Mouse (Mus musculus) CH12.LX (cell line): ENCODE measurements around the gene Sytl1. TPM values are rescaled to one million over a fixed set of nuclear protein-coding genes. Genes with fewer than 3 reads are reported as not detected.

Experiments
- DNase-seq: peaks from one replicate; pipeline ENCODE4 v3.0.0-alpha.2; 2013; ENCODE audit errors: extremely low read depth
- H3K27ac ChIP-seq: 2 replicates; pipeline ENCODE4 v1.5.1; 2012; ENCODE audit warnings: low read depth, mild to moderate bottlenecking, control low read depth, moderate library complexity; ENCODE audit not compliant: insufficient read depth
- H3K27me3 ChIP-seq: replicated peaks from 2 replicates; pipeline ENCODE3; 2012; ENCODE audit warnings: inconsistent platforms
- H3K36me3 ChIP-seq, 2 experiments: replicated peaks in 1 of 2; 2 replicates each; pipeline versions ENCODE3 to v1.6.1; 2012; ENCODE audit warnings: inconsistent platforms in 1 of 2, low read length in 1 of 2, mild to moderate bottlenecking in 1 of 2, mixed read lengths in 1 of 2, moderate library complexity in 1 of 2; ENCODE audit not compliant: control insufficient read depth in 1 of 2, insufficient read depth in 1 of 2
- H3K4me1 ChIP-seq, 2 experiments: 2 replicates each; pipeline ENCODE4 v1.6.1; 2012; ENCODE audit warnings: inconsistent platforms in 1 of 2, moderate library complexity in 1 of 2; ENCODE audit not compliant: insufficient read depth in 2 of 2, control insufficient read depth in 1 of 2
- H3K4me2 ChIP-seq: 2 replicates; pipeline ENCODE4 v1.6.1; 2012; ENCODE audit warnings: low read depth, mild to moderate bottlenecking, control low read depth; ENCODE audit not compliant: poor library complexity, insufficient read depth, severe bottlenecking
- H3K4me3 ChIP-seq, 3 experiments: fragments of 150-350 bp in 1 of 3; sonication (generic) in 1 of 3; replicated peaks in 1 of 3; 2 replicates each; pipeline versions ENCODE3 to v1.5.1; 2011 to 2012; ENCODE audit warnings: low read depth in 2 of 3, low read length in 2 of 3, mild to moderate bottlenecking in 2 of 3, moderate library complexity in 2 of 3, control low read depth in 1 of 3, improper control_type of control experiment in 1 of 3, inconsistent platforms in 1 of 3, mixed read lengths in 1 of 3; ENCODE audit not compliant: poor library complexity in 1 of 3
- H3K79me2 ChIP-seq: replicated peaks from 2 replicates; pipeline ENCODE4 v1.6.1; 2012; ENCODE audit warnings: mild to moderate bottlenecking, moderate library complexity; ENCODE audit not compliant: control insufficient read depth, poor library complexity, insufficient read depth, severe bottlenecking; ENCODE audit errors: extremely low read depth
- H3K9ac ChIP-seq: 2 replicates; pipeline ENCODE4 v1.6.1; 2012; ENCODE audit warnings: low read depth, mild to moderate bottlenecking, control low read depth, moderate library complexity; ENCODE audit not compliant: insufficient read depth
- H3K9me3 ChIP-seq: replicated peaks from 2 replicates; pipeline ENCODE3; 2012; ENCODE audit warnings: low read length, inconsistent platforms, mixed read lengths
- BHLHE40 ChIP-seq: IDR thresholded peaks from 2 replicates; pipeline ENCODE4 v1.6.1; 2011; ENCODE audit warnings: mild to moderate bottlenecking, low read depth, low read length, improper control_type of control experiment
- CHD1 ChIP-seq: IDR thresholded peaks from 2 replicates; pipeline ENCODE4 v1.6.1; 2012; ENCODE audit warnings: low read depth, low read length, improper control_type of control experiment, inconsistent platforms
- CHD2 ChIP-seq: IDR thresholded peaks from 2 replicates; pipeline ENCODE4 v1.6.1; 2011; ENCODE audit warnings: low read length, improper control_type of control experiment
- CTCF ChIP-seq, 2 experiments: IDR thresholded peaks in 1 of 2; conservative IDR thresholded peaks in 1 of 2; 2 replicates each; pipeline ENCODE4 v1.5.1; 2011 to 2012; ENCODE audit warnings: low read depth in 2 of 2, low read length in 2 of 2, improper control_type of control experiment in 1 of 2, inconsistent platforms in 1 of 2, mild to moderate bottlenecking in 1 of 2, moderate library complexity in 1 of 2
- ELF1 ChIP-seq: IDR thresholded peaks from 2 replicates; pipeline ENCODE4 v1.6.1; 2014; ENCODE audit warnings: low read depth, mild to moderate bottlenecking, inconsistent platforms, low read length, improper control_type of control experiment
- ETS1 ChIP-seq: conservative IDR thresholded peaks from 2 replicates; pipeline ENCODE4 v1.6.1; 2012; ENCODE audit warnings: low read depth, mild to moderate bottlenecking, inconsistent platforms, low read length, improper control_type of control experiment, moderate library complexity
- HCFC1 ChIP-seq: IDR thresholded peaks from 2 replicates; pipeline ENCODE4 v1.6.1; 2012; ENCODE audit warnings: low read depth, mild to moderate bottlenecking, inconsistent platforms, low read length, improper control_type of control experiment
- IRF4 ChIP-seq: IDR thresholded peaks from 2 replicates; pipeline ENCODE4 v1.6.1; 2014; ENCODE audit warnings: low read depth, mild to moderate bottlenecking, inconsistent platforms, low read length, improper control_type of control experiment
- JUN ChIP-seq: IDR thresholded peaks from 2 replicates; pipeline ENCODE4 v1.6.1; 2011; ENCODE audit warnings: low read depth, mild to moderate bottlenecking, low read length, improper control_type of control experiment, moderate library complexity; ENCODE audit not compliant: insufficient read depth
- JUND ChIP-seq: conservative IDR thresholded peaks from 2 replicates; pipeline ENCODE4 v1.6.1; 2011; ENCODE audit warnings: low read depth, low read length, improper control_type of control experiment
- KAT2A ChIP-seq: IDR thresholded peaks from 2 replicates; pipeline ENCODE4 v1.6.1; 2012; ENCODE audit warnings: low read length, improper control_type of control experiment, inconsistent platforms; ENCODE audit not compliant: insufficient replicate concordance
- MAX ChIP-seq: IDR thresholded peaks from 2 replicates; pipeline ENCODE4 v1.6.1; 2011; ENCODE audit warnings: low read length, improper control_type of control experiment
- MAZ ChIP-seq: IDR thresholded peaks from 2 replicates; pipeline ENCODE4 v1.6.1; 2012; ENCODE audit warnings: low read depth, mild to moderate bottlenecking, inconsistent platforms, low read length, improper control_type of control experiment, moderate library complexity
- MXI1 ChIP-seq: IDR thresholded peaks from 2 replicates; pipeline ENCODE4 v1.6.1; 2011; ENCODE audit warnings: mild to moderate bottlenecking, low read depth, low read length, improper control_type of control experiment
- NELFE ChIP-seq: IDR thresholded peaks from 2 replicates; pipeline ENCODE4 v1.6.1; 2011; ENCODE audit warnings: low read depth, low read length, improper control_type of control experiment
- POLR2A ChIP-seq: IDR thresholded peaks from 2 replicates; pipeline ENCODE4 v1.6.1; 2011; ENCODE audit warnings: low read depth, mild to moderate bottlenecking, improper control_type of control experiment, low read length
- RAD21 ChIP-seq: IDR thresholded peaks from 2 replicates; pipeline ENCODE4 v1.6.1; 2011; ENCODE audit warnings: low read depth, mild to moderate bottlenecking, low read length, improper control_type of control experiment, moderate library complexity
- RCOR1 ChIP-seq: conservative IDR thresholded peaks from 2 replicates; pipeline ENCODE4 v1.6.1; 2012; ENCODE audit warnings: low read depth, mild to moderate bottlenecking, inconsistent platforms, low read length, improper control_type of control experiment
- SIN3A ChIP-seq: IDR thresholded peaks from 2 replicates; pipeline ENCODE4 v1.6.1; 2012; ENCODE audit warnings: low read length, improper control_type of control experiment, inconsistent platforms
- SMC3 ChIP-seq: IDR thresholded peaks from 2 replicates; pipeline ENCODE4 v1.6.1; 2011; ENCODE audit warnings: low read depth, low read length, improper control_type of control experiment
- TCF12 ChIP-seq: IDR thresholded peaks from 2 replicates; pipeline ENCODE4 v1.6.1; 2014; ENCODE audit warnings: low read depth, mild to moderate bottlenecking, inconsistent platforms, low read length, improper control_type of control experiment
- USF2 ChIP-seq: conservative IDR thresholded peaks from 2 replicates; pipeline ENCODE4 v1.6.1; 2011; ENCODE audit warnings: low read depth, low read length, improper control_type of control experiment
- ZC3H11A ChIP-seq: IDR thresholded peaks from 2 replicates; pipeline ENCODE4 v1.6.1; 2012; ENCODE audit warnings: low read depth, mild to moderate bottlenecking, inconsistent platforms, low read length, improper control_type of control experiment
- ZKSCAN1 ChIP-seq: IDR thresholded peaks from 2 replicates; pipeline ENCODE4 v1.6.1; 2012; ENCODE audit warnings: low read depth, inconsistent platforms, low read length, improper control_type of control experiment, borderline replicate concordance
- dilution Hi-C: fragments of 300-500 bp; cut with MboI; formaldehyde crosslinking; loops from 2 replicates; pipeline ENCODE4 v1.14.3; 2020; ENCODE audit warnings: low sequenced_read_pairs; ENCODE audit not compliant: extremely low pct_unique_long_range_greater_than_20kb, extremely low pct_ligation_motif_present
- in situ Hi-C: fragments of 300-500 bp; cut with MboI; formaldehyde crosslinking; loops from 3 replicates; pipeline ENCODE4 v1.14.3; 2019; ENCODE audit warnings: low sequenced_read_pairs, low pct_ligation_motif_present, low pct_unique_long_range_greater_than_20kb, mixed read lengths
- polyA plus RNA-seq: library from polyadenylated mRNA; unstranded; fragments of >175 nt; gene quantifications from 2 replicates; pipeline ENCODE4 v1.2.1, GENCODE M21; 2012; ENCODE audit warnings: low read depth; ENCODE audit not compliant: insufficient read length
- total RNA-seq, 2 experiments: library from RNA; depleted of rRNA; stranded (reverse); fragments of 300-350 nt in 1 of 2; fragments of >200 nt in 1 of 2; gene quantifications; 2 replicates each; pipeline ENCODE4 v1.2.3; 2012 to 2014

Gene Sytl1
- total and polyA plus RNA-seq, 3 experiments = 8.2 to 20.0 (median 12.1) TPM

DNA sequence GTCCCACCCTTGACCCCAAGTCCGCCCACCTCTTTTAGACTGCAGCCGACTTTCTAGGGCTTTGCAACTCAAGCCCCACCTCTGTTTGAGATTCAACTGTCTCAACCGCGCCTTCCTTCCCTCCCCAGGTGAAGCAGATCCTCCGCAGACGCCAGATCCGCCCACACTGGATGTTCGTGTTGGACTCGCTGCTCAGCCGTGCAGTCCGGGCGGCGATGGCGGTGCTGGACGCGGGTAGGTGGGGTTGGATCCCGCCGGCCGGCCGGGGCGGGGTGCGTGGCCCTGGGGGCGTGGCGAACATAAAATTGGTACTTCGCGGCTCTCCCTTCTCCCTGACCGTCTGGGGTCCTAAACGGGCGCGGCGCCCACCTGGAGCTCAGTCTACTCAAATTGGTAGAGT lies 11.7 kb downstream of the Sytl1 start:
- DNase-seq = no peak
- in situ Hi-C loops = no loop called here
- TF ChIP-seq USF2 = no peak
- no peak for TF ChIP-seq JUND
- no peak for TF ChIP-seq KAT2A
- no peak for TF ChIP-seq NELFE
- no peak for TF ChIP-seq ZKSCAN1
- TF ChIP-seq MAX = no peak
- no peak for TF ChIP-seq IRF4
- no peak for TF ChIP-seq MAZ
- TF ChIP-seq ELF1 = no peak
- no peak for TF ChIP-seq CHD1
- TF ChIP-seq, all 38 proteins: peak for 0
- no peaks in the 10 kb centered on the region for H3K9me3 ChIP-seq
- H3K4me3 ChIP-seq = no peak overlapping the region
- H3K79me2 ChIP-seq = no peaks in the 10 kb centered on the region
- H3K9ac ChIP-seq = no peak overlapping the region
- H3K27me3 ChIP-seq = peaks cover 19% of the 10 kb centered on the region
- peaks cover 0 to 10% of the 10 kb centered on the region in 2 experiments; a peak in 2 of 4 replicates for H3K4me1 ChIP-seq
- no peak overlapping the region for H3K4me2 ChIP-seq
- H3K27ac ChIP-seq = no peak overlapping the region
- peaks cover 0 to 27% of the 10 kb centered on the region in 2 experiments for H3K36me3 ChIP-seq
- dilution Hi-C loops = no loop called here

DNA sequence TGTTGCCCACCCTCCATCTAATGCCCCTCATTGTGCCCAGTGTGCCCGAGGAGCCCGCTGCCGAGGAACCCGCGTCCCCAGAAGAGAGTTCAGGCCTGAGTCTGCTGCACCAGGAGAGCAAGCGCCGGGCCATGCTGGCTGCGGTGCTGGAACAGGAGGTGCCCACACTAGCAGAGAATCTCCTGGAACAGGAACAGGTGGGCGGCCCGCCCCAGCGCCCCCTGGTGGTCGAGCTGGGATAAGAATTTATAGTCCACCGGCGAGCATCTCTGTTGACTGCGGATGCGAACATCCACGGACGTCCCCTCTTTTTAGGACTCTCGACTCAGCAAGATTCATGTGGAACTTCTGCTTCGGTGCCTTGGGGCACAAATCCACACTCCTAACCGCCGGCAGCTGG lies 12.3 kb downstream of the Sytl1 start:
- H3K9me3 ChIP-seq = no peaks in the 10 kb centered on the region
- H3K27ac ChIP-seq = no peak overlapping the region
- DNase-seq = no peak
- peaks cover 0 to 21% of the 10 kb centered on the region in 2 experiments for H3K36me3 ChIP-seq
- dilution Hi-C loops = no loop called here
- H3K4me2 ChIP-seq = no peak overlapping the region
- peaks cover 0 to 10% of the 10 kb centered on the region in 2 experiments; a peak in 2 of 4 replicates for H3K4me1 ChIP-seq
- H3K4me3 ChIP-seq = no peak overlapping the region
- H3K9ac ChIP-seq = no peak overlapping the region
- no peaks in the 10 kb centered on the region for H3K79me2 ChIP-seq
- in situ Hi-C loops = no loop called here
- H3K27me3 ChIP-seq = peaks cover 25% of the 10 kb centered on the region
- 0 out of 2 replicates have a peak, but pooled peaks have one; percentile 4 for TF ChIP-seq ZC3H11A
- TF ChIP-seq CTCF (conservative IDR thresholded peaks at IDR 0.05 in 1 of 2, IDR thresholded peaks at IDR 0.05 in 1 of 2; ENCODE audit: low read depth in 2 of 2, low read length in 2 of 2) = peak; percentile 21 to 84; a peak in 3 of 4 replicates
- TF ChIP-seq SMC3 = peak; percentile 86
- TF ChIP-seq IRF4 = peak; percentile 17; the same call in 1 of the 2 replicates
- no peak for TF ChIP-seq POLR2A
- TF ChIP-seq TCF12 = peak; percentile 28; the same call in 1 of the 2 replicates
- TF ChIP-seq SIN3A = 0 out of 2 replicates have a peak, but pooled peaks have one; percentile 39
- TF ChIP-seq CHD2 = no peak
- TF ChIP-seq MAZ = no peak
- no peak for TF ChIP-seq RCOR1
- TF ChIP-seq MXI1 = peak; percentile 66
- TF ChIP-seq RAD21 = peak; percentile 47
- TF ChIP-seq JUND = no peak
- 0 out of 2 replicates have a peak, but pooled peaks have one; percentile 5 for TF ChIP-seq BHLHE40
- no peak for TF ChIP-seq ETS1
- no peak; the same call in 1 of the 2 replicates for TF ChIP-seq HCFC1
- TF ChIP-seq JUN = no peak
